Mouse (Mus musculus): ENCODE data around the gene Cdr2. TPM values are rescaled to one million over a fixed set of nuclear protein-coding genes. Genes with fewer than 3 reads are reported as not detected.
A peak's percentile ranks its signal among the peaks of the same experiment; 100 is the strongest.

Gene Cdr2
- polyA plus RNA-seq, 1 experiment from 2014 or later, result 12.1 TPM

GRCm38 (mm10) chr7:121003793-121004418, 21.8 kb upstream of the Cdr2 start:
- no peak overlapping the region for H3K4me2 ChIP-seq (ENCODE audit: low read depth, low read length)
- H3K27me3 ChIP-seq (ENCODE audit: control insufficient read depth, insufficient read depth, low read length), result no peaks in the 10 kb centered on the region
- no peaks in the 10 kb centered on the region for H3K4me1 ChIP-seq (ENCODE audit: control insufficient read depth, insufficient read depth, low read length)
- H3K4me3 ChIP-seq (ENCODE audit: low read length), result no peak overlapping the region
- no peak overlapping the region for H3K9ac ChIP-seq (ENCODE audit: low read length)
- ATAC-seq (replicated peaks; ENCODE audit: extremely low read depth, insufficient read depth, low FRiP score), result no peak
- no peaks in the 10 kb centered on the region for H3K36me3 ChIP-seq (ENCODE audit: control insufficient read depth, insufficient read depth)
- whole genome bisulfite sequencing, result 69% methylated on average over 4 of the region's 4 CpGs
- no peak overlapping the region for H3K27ac ChIP-seq (ENCODE audit: low read length)
- no peaks in the 10 kb centered on the region for H3K9me3 ChIP-seq (replicated peaks; ENCODE audit: control insufficient read depth, low read length)

- no peak overlapping the region for H3K4me3 ChIP-seq (ENCODE audit: low read length)
- no peaks in the 10 kb centered on the region for H3K4me1 ChIP-seq (ENCODE audit: control insufficient read depth, insufficient read depth, low read length)
- no peak overlapping the region for H3K27ac ChIP-seq (ENCODE audit: low read length)
- H3K36me3 ChIP-seq (ENCODE audit: control insufficient read depth, insufficient read depth), result no peaks in the 10 kb centered on the region
- no peak for ATAC-seq (replicated peaks; ENCODE audit: extremely low read depth, insufficient read depth, low FRiP score)
- no peaks in the 10 kb centered on the region for H3K27me3 ChIP-seq (ENCODE audit: control insufficient read depth, insufficient read depth, low read length)
- H3K4me2 ChIP-seq (ENCODE audit: low read depth, low read length), result no peak overlapping the region
- no peaks in the 10 kb centered on the region for H3K9me3 ChIP-seq (replicated peaks; ENCODE audit: control insufficient read depth, low read length)
- no peak overlapping the region for H3K9ac ChIP-seq (ENCODE audit: low read length)
- 69% methylated on average over 5 of the region's 5 CpGs for WGBS
These were observed 20.4 kb upstream of the Cdr2 start for GRCm38 (mm10) chr7:121002407-121002928.

- no peak overlapping the region for H3K4me2 ChIP-seq (ENCODE audit: low read depth, low read length)
- H3K9ac ChIP-seq (ENCODE audit: low read length), result no peak overlapping the region
- H3K9me3 ChIP-seq (replicated peaks; ENCODE audit: control insufficient read depth, low read length), result no peaks in the 10 kb centered on the region
- H3K4me3 ChIP-seq (ENCODE audit: low read length), result no peak overlapping the region
- WGBS, result 84% methylated on average over 3 of the region's 3 CpGs
- ATAC-seq (replicated peaks; ENCODE audit: extremely low read depth, insufficient read depth, low FRiP score), result no peak
- no peak overlapping the region for H3K27ac ChIP-seq (ENCODE audit: low read length)
- no peaks in the 10 kb centered on the region for H3K4me1 ChIP-seq (ENCODE audit: control insufficient read depth, insufficient read depth, low read length)
- no peaks in the 10 kb centered on the region for H3K36me3 ChIP-seq (ENCODE audit: control insufficient read depth, insufficient read depth)
- H3K27me3 ChIP-seq (ENCODE audit: control insufficient read depth, insufficient read depth, low read length), result no peaks in the 10 kb centered on the region
These were observed 19.8 kb upstream of the Cdr2 start for GRCm38 (mm10) chr7:121001879-121002278.

- H3K27me3 ChIP-seq (ENCODE audit: control insufficient read depth, insufficient read depth, low read length), result no peaks in the 10 kb centered on the region
- no peak overlapping the region for H3K27ac ChIP-seq (ENCODE audit: low read length)
- H3K9me3 ChIP-seq (replicated peaks; ENCODE audit: control insufficient read depth, low read length), result no peaks in the 10 kb centered on the region
- H3K4me2 ChIP-seq (ENCODE audit: low read depth, low read length), result no peak overlapping the region
- H3K4me1 ChIP-seq (ENCODE audit: control insufficient read depth, insufficient read depth, low read length), result no peaks in the 10 kb centered on the region
- H3K9ac ChIP-seq (ENCODE audit: low read length), result no peak overlapping the region
- 63% methylated on average over 3 of the region's 3 CpGs for WGBS
- no peaks in the 10 kb centered on the region for H3K36me3 ChIP-seq (ENCODE audit: control insufficient read depth, insufficient read depth)
- ATAC-seq (replicated peaks; ENCODE audit: extremely low read depth, insufficient read depth, low FRiP score), result no peak
- no peak overlapping the region for H3K4me3 ChIP-seq (ENCODE audit: low read length)
These were observed 18.1 kb upstream of the Cdr2 start for GRCm38 (mm10) chr7:121000065-121000822.

GRCm38 (mm10) chr7:120999021-120999530, 17.0 kb upstream of the Cdr2 start:
- H3K36me3 ChIP-seq (ENCODE audit: control insufficient read depth, insufficient read depth), result no peaks in the 10 kb centered on the region
- no peak for ATAC-seq (replicated peaks; ENCODE audit: extremely low read depth, insufficient read depth, low FRiP score)
- H3K9ac ChIP-seq (ENCODE audit: low read length), result no peak overlapping the region
- WGBS, result 63% methylated on average over 2 of the region's 2 CpGs
- H3K27ac ChIP-seq (ENCODE audit: low read length), result no peak overlapping the region
- H3K4me3 ChIP-seq (ENCODE audit: low read length), result no peak overlapping the region
- H3K4me1 ChIP-seq (ENCODE audit: control insufficient read depth, insufficient read depth, low read length), result no peaks in the 10 kb centered on the region
- no peaks in the 10 kb centered on the region for H3K9me3 ChIP-seq (replicated peaks; ENCODE audit: control insufficient read depth, low read length)
- H3K27me3 ChIP-seq (ENCODE audit: control insufficient read depth, insufficient read depth, low read length), result no peaks in the 10 kb centered on the region
- no peak overlapping the region for H3K4me2 ChIP-seq (ENCODE audit: low read depth, low read length)

GRCm38 (mm10) chr7:120991191-120991590, 9.1 kb upstream of the Cdr2 start:
- H3K4me2 ChIP-seq (ENCODE audit: low read depth, low read length), result no peak overlapping the region
- H3K4me1 ChIP-seq (ENCODE audit: control insufficient read depth, insufficient read depth, low read length), result no peaks in the 10 kb centered on the region
- 77% methylated on average over 8 of the region's 8 CpGs for WGBS
- H3K27ac ChIP-seq (ENCODE audit: low read length), result no peak overlapping the region
- H3K9me3 ChIP-seq (replicated peaks; ENCODE audit: control insufficient read depth, low read length), result no peaks in the 10 kb centered on the region
- no peaks in the 10 kb centered on the region for H3K36me3 ChIP-seq (ENCODE audit: control insufficient read depth, insufficient read depth)
- no peak for ATAC-seq (replicated peaks; ENCODE audit: extremely low read depth, insufficient read depth, low FRiP score)
- no peak overlapping the region for H3K9ac ChIP-seq (ENCODE audit: low read length)
- H3K27me3 ChIP-seq (ENCODE audit: control insufficient read depth, insufficient read depth, low read length), result no peaks in the 10 kb centered on the region; the same call in 1 of the 2 replicates
- H3K4me3 ChIP-seq (ENCODE audit: low read length), result no peak overlapping the region

- Histone ChIP-seq H3K4me1 (ENCODE audit: control insufficient read depth, insufficient read depth, low read length) (peaks cover 4% of the 10 kb centered on the region), H3K36me3 (ENCODE audit: control insufficient read depth, insufficient read depth) (no peaks in the 10 kb centered on the region), H3K27me3 (ENCODE audit: control insufficient read depth, insufficient read depth, low read length) (no peaks in the 10 kb centered on the region), H3K9me3 (replicated peaks; ENCODE audit: control insufficient read depth, low read length) (no peaks in the 10 kb centered on the region), H3K4me3 (ENCODE audit: low read length) (peak overlapping the region; percentile 80), H3K27ac (ENCODE audit: low read length) (peak overlapping the region; percentile 61; the same call in 1 of the 2 replicates), H3K4me2 (ENCODE audit: low read depth, low read length) (peak overlapping the region; percentile 84), H3K9ac (ENCODE audit: low read length) (peak overlapping the region; percentile 82)
- WGBS, result 5% methylated on average over 7 of the region's 7 CpGs
- no peak for ATAC-seq (replicated peaks; ENCODE audit: extremely low read depth, insufficient read depth, low FRiP score)
These were observed 856 bp upstream of the Cdr2 start for GRCm38 (mm10) chr7:120982968-120983367.

GRCm38 (mm10) chr7:120980931-120981924, 884 bp downstream of the Cdr2 start:
- H3K27ac ChIP-seq (ENCODE audit: low read length), result no peak overlapping the region
- peak overlapping the region; percentile 78 for H3K9ac ChIP-seq (ENCODE audit: low read length)
- WGBS, result 6% methylated on average over 39 of the region's 39 CpGs
- no peaks in the 10 kb centered on the region for H3K27me3 ChIP-seq (ENCODE audit: control insufficient read depth, insufficient read depth, low read length)
- peaks cover 9% of the 10 kb centered on the region for H3K4me1 ChIP-seq (ENCODE audit: control insufficient read depth, insufficient read depth, low read length)
- ATAC-seq (replicated peaks; ENCODE audit: extremely low read depth, insufficient read depth, low FRiP score), result peak; percentile 38
- peak overlapping the region; percentile 80 for H3K4me3 ChIP-seq (ENCODE audit: low read length)
- H3K4me2 ChIP-seq (ENCODE audit: low read depth, low read length), result peak overlapping the region; percentile 84
- no peaks in the 10 kb centered on the region for H3K36me3 ChIP-seq (ENCODE audit: control insufficient read depth, insufficient read depth)
- H3K9me3 ChIP-seq (replicated peaks; ENCODE audit: control insufficient read depth, low read length), result no peaks in the 10 kb centered on the region
